Mouse (Mus musculus): Measurements from ENCODE around the gene Dgkq.

- TF ChIP-seq CTCF (IDR thresholded peaks at IDR 0.05; ENCODE audit: control insufficient read depth, insufficient read depth, insufficient read length) (no peak), USF1 (IDR thresholded peaks at IDR 0.05; ENCODE audit: low read depth) (no peak)
Measured at GRCm38 (mm10) chr5:108695861-108696260, 26.4 kb upstream of the Dgkq start.
